Mouse (Mus musculus) lung, postnatal 0 days (tissue): ENCODE results near the gene Zfp652. TPM values are rescaled to one million over a fixed set of nuclear protein-coding genes. Genes with fewer than 3 reads are reported as not detected.

Experiments used
- ATAC-seq: fragments of 200-750 bp; cut with Nextera tagmentation; 2 replicates; pipeline ENCODE4 v1.8.0; 2017; ENCODE audit warnings: moderate library complexity
- DNase-seq: peaks from one replicate; pipeline ENCODE4 v3.0.0-alpha.2; 2016; ENCODE audit warnings: low spot score
- H3K27ac ChIP-seq: fragments of 300-500 bp; sonication (generic); 2 replicates; pipeline ENCODE4 v1.5.1; 2014; ENCODE audit warnings: antibody characterized with exemption, mild to moderate bottlenecking, low read length, mixed read lengths
- H3K27me3 ChIP-seq: fragments of 300-500 bp; sonication (generic); replicated peaks from 2 replicates; pipeline ENCODE4 v1.6.1; 2014; ENCODE audit warnings: low read length, mixed read lengths; ENCODE audit not compliant: insufficient read depth
- H3K36me3 ChIP-seq: fragments of 300-500 bp; sonication (generic); 2 replicates; pipeline ENCODE4 v1.6.1; 2014; ENCODE audit warnings: low read length, mixed read lengths; ENCODE audit not compliant: insufficient read depth
- H3K4me1 ChIP-seq: fragments of 300-500 bp; sonication (generic); 2 replicates; pipeline ENCODE4 v1.6.1; 2014; ENCODE audit warnings: antibody characterized with exemption, low read depth, low read length, mixed read lengths; ENCODE audit not compliant: insufficient read depth
- H3K4me2 ChIP-seq: fragments of 300-500 bp; sonication (generic); replicated peaks from 2 replicates; pipeline ENCODE4 v1.6.1; 2014; ENCODE audit warnings: low read depth, mild to moderate bottlenecking, low read length, moderate library complexity, mixed read lengths
- H3K4me3 ChIP-seq: fragments of 300-500 bp; sonication (generic); 2 replicates; pipeline ENCODE4 v1.5.1; 2014; ENCODE audit warnings: low read depth, low read length
- H3K9ac ChIP-seq: fragments of 300-500 bp; sonication (generic); replicated peaks from 2 replicates; pipeline ENCODE4 v1.6.1; 2014; ENCODE audit warnings: low read depth, mild to moderate bottlenecking
- H3K9me3 ChIP-seq: fragments of 300-500 bp; sonication (generic); 2 replicates; pipeline ENCODE4 v1.6.1; 2016; ENCODE audit warnings: low read length, mixed read lengths
- CTCF ChIP-seq: IDR thresholded peaks from 2 replicates; pipeline ENCODE4 v1.5.1; 2016; ENCODE audit warnings: antibody characterized with exemption, mild to moderate bottlenecking
- EP300 ChIP-seq: IDR thresholded peaks from 2 replicates; pipeline ENCODE4 v1.6.1; 2016; ENCODE audit warnings: antibody characterized with exemption, mild to moderate bottlenecking, control low read depth
- WGBS: fragments of 180-500 bp; shearing (Covaris S2); extraction: QIAGEN DNeasy Blood & Tissue Kit; methylation state at CpG from one replicate; pipeline ENCODE4 v1.1.7; 2014; 5-methylcytosine and 5-hydroxymethylcytosine counted together
- polyA plus RNA-seq: library from polyadenylated mRNA; unstranded; fragments of >200 nt; fragmentation: Nextera tagmentation; extraction: Ambion mirVana; gene quantifications from 2 replicates; pipeline ENCODE4 v1.2.1, GENCODE M21; 2015

The Zfp652 gene
- polyA plus RNA-seq, 1 experiment from 2014 or later, result 18.5 TPM

DNA sequence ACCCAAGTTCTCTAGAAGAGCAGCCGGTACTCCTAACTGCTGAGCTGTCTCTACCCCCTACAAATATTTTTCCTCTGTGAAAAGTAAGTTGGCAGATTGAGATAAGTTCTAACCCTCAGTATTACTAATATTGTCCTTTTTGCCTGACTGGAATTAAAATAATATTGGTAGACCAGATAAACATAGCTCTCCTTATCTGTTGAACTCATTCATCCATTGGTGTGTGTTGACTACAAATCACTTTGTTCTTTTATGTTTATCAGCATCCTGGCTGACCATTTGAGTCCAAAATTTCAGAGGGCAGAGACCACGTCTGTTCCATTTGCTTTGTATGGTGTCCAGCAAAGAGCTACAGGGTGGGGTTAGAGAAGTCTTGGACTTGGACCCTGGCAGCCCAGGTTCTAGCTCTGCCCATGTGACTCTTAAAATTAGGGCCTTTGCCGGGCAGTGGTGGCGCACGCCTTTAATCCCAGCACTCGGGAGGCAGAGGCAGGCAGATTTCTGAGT is 2.9 kb upstream of the Zfp652 start:
- WGBS, result 87% methylated on average over 6 of the region's 6 CpGs
- Histone ChIP-seq H3K4me3 (no peak overlapping the region), H3K4me1 (peaks cover 9% of the 10 kb centered on the region; the same call in 1 of the 2 replicates), H3K9ac (no peak overlapping the region), H3K36me3 (no peaks in the 10 kb centered on the region), H3K27me3 (no peaks in the 10 kb centered on the region), H3K27ac (no peak overlapping the region), H3K9me3 (no peaks in the 10 kb centered on the region), H3K4me2 (no peak overlapping the region)
- no peak for ATAC-seq
- no peak for DNase-seq
- TF ChIP-seq EP300 (no peak), CTCF (no peak)

DNA sequence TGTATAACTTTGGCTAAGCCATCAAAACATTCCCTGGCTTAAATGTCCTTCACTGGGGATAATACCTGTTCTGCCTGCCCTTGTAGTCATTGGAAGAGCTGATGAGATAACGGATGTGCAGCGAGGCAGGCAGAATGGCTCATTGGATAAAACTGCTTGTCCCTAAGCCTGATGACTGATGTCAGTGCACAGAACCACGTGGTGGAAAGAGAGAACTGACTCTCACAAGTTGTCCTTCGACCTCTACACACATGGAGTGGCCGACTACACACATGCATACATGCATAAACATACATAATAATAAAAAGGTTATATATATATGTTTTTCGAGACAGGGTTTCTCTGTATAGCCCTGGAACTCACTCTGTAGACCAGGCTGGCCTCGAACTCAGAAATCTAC is 2.0 kb upstream of the Zfp652 start:
- no peak overlapping the region for H3K4me3 ChIP-seq
- no peaks in the 10 kb centered on the region for H3K27me3 ChIP-seq
- H3K9me3 ChIP-seq, result no peaks in the 10 kb centered on the region
- H3K9ac ChIP-seq, result no peak overlapping the region
- no peak for DNase-seq
- ATAC-seq, result no peak
- H3K4me1 ChIP-seq, result peaks cover 12% of the 10 kb centered on the region; the same call in 1 of the 2 replicates
- no peak overlapping the region for H3K27ac ChIP-seq
- no peaks in the 10 kb centered on the region for H3K36me3 ChIP-seq
- 83% methylated on average over 7 of the region's 7 CpGs for WGBS
- no peak overlapping the region for H3K4me2 ChIP-seq
- TF ChIP-seq EP300 (no peak), CTCF (no peak)

DNA sequence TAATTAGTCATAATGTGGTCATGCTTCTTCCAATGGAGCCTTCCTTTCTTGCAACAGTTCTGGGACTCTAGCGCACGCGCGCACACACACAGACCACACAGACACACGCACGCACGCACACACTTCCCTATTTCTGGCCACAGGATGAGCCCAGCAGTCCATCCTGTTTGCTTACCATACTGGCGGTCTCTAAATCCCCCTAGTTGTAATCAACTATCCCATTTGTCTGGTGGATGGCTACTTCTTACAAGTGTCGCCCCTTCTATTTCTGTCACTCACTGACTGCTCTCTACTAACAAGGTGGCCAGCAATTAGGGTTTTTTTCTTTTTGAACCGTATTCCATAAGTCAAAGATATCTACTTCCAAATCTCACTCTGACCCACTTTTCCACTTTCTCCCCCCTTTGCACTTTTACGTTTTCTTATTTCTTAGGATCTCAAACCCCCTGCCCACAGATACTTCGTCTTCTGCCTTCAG is 349 bp upstream of the Zfp652 start:
- H3K4me2 ChIP-seq, result peak overlapping the region; percentile 91
- H3K9ac ChIP-seq, result peak overlapping the region; percentile 89
- peak overlapping the region; percentile 84 for H3K4me3 ChIP-seq
- peak overlapping the region; percentile 98 for H3K27ac ChIP-seq
- no peak for TF ChIP-seq CTCF
- TF ChIP-seq EP300, result no peak
- ATAC-seq (peak; percentile 22), DNase-seq (peak; percentile 72)
- H3K36me3 ChIP-seq, result no peaks in the 10 kb centered on the region
- no peaks in the 10 kb centered on the region for H3K9me3 ChIP-seq
- 12% methylated on average over 12 of the region's 12 CpGs for WGBS
- no peaks in the 10 kb centered on the region for H3K27me3 ChIP-seq
- H3K4me1 ChIP-seq, result peaks cover 12% of the 10 kb centered on the region; the same call in 1 of the 2 replicates

DNA sequence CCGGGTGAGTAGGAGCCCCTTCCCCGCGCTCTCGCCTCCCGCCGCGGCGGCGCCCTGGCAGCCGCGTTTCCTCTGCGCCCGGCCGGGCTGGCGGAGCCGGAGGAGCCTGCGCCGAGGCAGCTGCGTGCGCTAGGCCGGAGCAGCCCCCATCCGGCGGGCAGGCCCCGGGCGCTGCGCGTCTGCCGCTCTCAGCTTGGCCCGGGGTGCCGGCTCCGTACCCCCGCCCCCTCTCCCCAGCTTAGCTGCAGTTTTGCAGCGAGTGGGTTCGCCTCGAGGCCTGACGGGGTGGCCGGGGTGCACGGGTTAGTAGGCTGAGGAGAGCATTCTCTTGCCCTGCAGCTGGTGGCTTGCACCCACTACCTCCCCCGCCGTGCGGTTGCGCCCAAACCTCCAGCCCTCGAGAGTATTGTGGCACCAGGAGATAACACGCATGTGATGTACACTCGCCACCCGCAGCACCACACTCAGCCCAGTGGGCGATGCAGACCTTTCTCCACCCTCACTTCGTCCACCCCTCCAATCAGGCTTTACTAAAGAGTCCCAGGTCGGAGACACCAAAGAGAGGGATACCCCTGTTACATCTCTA is 845 bp downstream of the Zfp652 start:
- Histone ChIP-seq H3K9ac (peak overlapping the region; percentile 89), H3K27me3 (no peaks in the 10 kb centered on the region), H3K4me2 (peak overlapping the region; percentile 91), H3K4me1 (peaks cover 12% of the 10 kb centered on the region; the same call in 1 of the 2 replicates), H3K9me3 (no peaks in the 10 kb centered on the region), H3K4me3 (peak overlapping the region; percentile 84), H3K36me3 (no peaks in the 10 kb centered on the region), H3K27ac (peak overlapping the region; percentile 98)
- WGBS, result under 1% methylated on average over 12 of the region's 49 CpGs
- TF ChIP-seq CTCF, result no peak
- no peak for TF ChIP-seq EP300
- peak; percentile 61 for DNase-seq
- peak; percentile 62 for ATAC-seq

DNA sequence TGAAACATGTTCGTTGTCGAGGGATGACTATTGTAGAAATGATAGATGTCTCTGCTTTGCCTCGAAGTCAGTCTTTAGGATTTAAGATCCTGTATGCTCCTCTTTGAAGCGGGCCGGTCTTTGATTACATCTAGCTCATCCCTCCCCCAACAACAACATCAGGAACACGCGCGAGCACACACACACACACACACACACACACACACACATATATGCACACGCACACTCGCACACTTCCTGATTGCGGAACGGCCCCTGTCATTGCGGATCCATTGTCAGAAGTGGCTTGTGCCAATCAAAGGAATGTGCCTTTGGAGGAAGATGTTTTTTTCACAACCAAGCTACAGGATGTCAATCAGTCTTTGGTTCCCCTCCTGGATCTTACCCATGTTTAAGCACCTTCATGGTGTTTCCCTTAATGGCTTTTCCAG is 1.4 kb downstream of the Zfp652 start:
- Histone ChIP-seq H3K9me3 (no peaks in the 10 kb centered on the region), H3K4me3 (peak overlapping the region; percentile 84), H3K4me2 (peak overlapping the region; percentile 91), H3K27me3 (no peaks in the 10 kb centered on the region), H3K9ac (peak overlapping the region; percentile 89), H3K27ac (peak overlapping the region; percentile 98), H3K36me3 (no peaks in the 10 kb centered on the region), H3K4me1 (peaks cover 12% of the 10 kb centered on the region; the same call in 1 of the 2 replicates)
- DNase-seq, result peak; percentile 65
- TF ChIP-seq CTCF (no peak), EP300 (no peak)
- 0% methylated on average over 13 of the region's 13 CpGs for WGBS
- ATAC-seq, result no peak

DNA sequence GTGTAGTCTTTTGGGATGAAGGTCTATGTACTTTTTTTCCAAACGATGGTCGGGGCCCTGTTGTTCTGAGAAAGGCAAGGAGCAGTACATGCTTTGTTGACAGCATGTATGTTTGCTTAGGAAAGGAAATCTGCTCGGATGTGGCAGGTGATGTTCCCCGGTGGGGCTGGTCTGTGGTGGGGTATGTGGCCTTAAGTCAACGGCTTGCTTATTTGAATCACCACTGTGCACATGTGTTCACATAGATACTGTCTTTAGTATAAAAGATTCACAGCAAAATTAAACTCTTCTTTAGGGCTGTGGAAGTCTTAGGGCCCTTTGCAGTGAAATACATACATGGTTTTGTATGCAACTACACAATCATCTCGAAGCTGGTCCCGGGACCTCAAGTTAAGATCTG is 1.9 kb downstream of the Zfp652 start:
- no peaks in the 10 kb centered on the region for H3K36me3 ChIP-seq
- peak overlapping the region; percentile 89; the same call in 1 of the 2 replicates for H3K9ac ChIP-seq
- H3K27ac ChIP-seq, result no peak overlapping the region
- ATAC-seq (no peak), DNase-seq (no peak)
- no peaks in the 10 kb centered on the region for H3K9me3 ChIP-seq
- peak overlapping the region; percentile 91 for H3K4me2 ChIP-seq
- H3K4me1 ChIP-seq, result peaks cover 12% of the 10 kb centered on the region; the same call in 1 of the 2 replicates
- TF ChIP-seq EP300, result no peak
- TF ChIP-seq CTCF, result no peak
- H3K27me3 ChIP-seq, result no peaks in the 10 kb centered on the region
- H3K4me3 ChIP-seq, result peak overlapping the region; percentile 84
- WGBS, result 16% methylated on average over 7 of the region's 7 CpGs
